Mouse (Mus musculus) intestine, postnatal 0 days (tissue): ENCODE results near the gene Scube2. TPM values are rescaled to one million over a fixed set of nuclear protein-coding genes. Genes with fewer than 3 reads are reported as not detected.

ENCODE experiments used
- ATAC-seq: fragments of 200-750 bp; cut with Nextera tagmentation; 2 replicates; pipeline ENCODE4 v1.8.0; 2017; ENCODE audit warnings: mild to moderate bottlenecking, moderate TSS enrichment, moderate library complexity
- H3K27ac ChIP-seq: fragments of 300-500 bp; sonication (generic); 2 replicates; pipeline ENCODE4 v1.5.1; 2014; ENCODE audit warnings: mild to moderate bottlenecking, low read depth, low read length, moderate library complexity
- H3K27me3 ChIP-seq: fragments of 300-500 bp; sonication (generic); replicated peaks from 2 replicates; pipeline ENCODE4 v1.6.1; 2014; ENCODE audit warnings: low read length, mixed read lengths; ENCODE audit not compliant: control insufficient read depth, insufficient read depth
- H3K36me3 ChIP-seq: fragments of 300-500 bp; sonication (generic); 2 replicates; pipeline ENCODE4 v1.6.1; 2014; ENCODE audit warnings: mild to moderate bottlenecking, moderate library complexity; ENCODE audit not compliant: control insufficient read depth, insufficient read depth
- H3K4me1 ChIP-seq: fragments of 300-500 bp; sonication (generic); replicated peaks from 2 replicates; pipeline ENCODE4 v1.6.1; 2014; ENCODE audit warnings: antibody characterized with exemption, low read length, mixed read lengths; ENCODE audit not compliant: control insufficient read depth, insufficient read depth
- H3K4me2 ChIP-seq: fragments of 300-500 bp; sonication (generic); replicated peaks from 2 replicates; pipeline ENCODE4 v1.6.1; 2014; ENCODE audit warnings: low read depth, mild to moderate bottlenecking, moderate library complexity
- H3K4me3 ChIP-seq: fragments of 300-500 bp; sonication (generic); 2 replicates; pipeline ENCODE4 v1.5.1; 2014; ENCODE audit warnings: low read depth, low read length
- H3K9ac ChIP-seq: fragments of 300-500 bp; sonication (generic); 2 replicates; pipeline ENCODE4 v1.6.1; 2014; ENCODE audit warnings: mild to moderate bottlenecking, low read depth, low read length
- H3K9me3 ChIP-seq: fragments of 300-500 bp; sonication (generic); 2 replicates; pipeline ENCODE4 v1.6.1; 2016; ENCODE audit warnings: mixed run types; ENCODE audit not compliant: control insufficient read depth
- CTCF ChIP-seq: sonication (generic); IDR thresholded peaks from 2 replicates; pipeline ENCODE4 v1.5.1; 2016; ENCODE audit warnings: low read depth, mild to moderate bottlenecking, control low read depth, antibody characterized with exemption, moderate library complexity
- WGBS: fragments of 180-500 bp; shearing (Covaris S2); extraction: QIAGEN DNeasy Blood & Tissue Kit; methylation state at CpG from one replicate; pipeline ENCODE4 v1.1.7; 2014; 5-methylcytosine and 5-hydroxymethylcytosine counted together
- polyA plus RNA-seq: library from polyadenylated mRNA; unstranded; fragments of >200 nt; fragmentation: Nextera tagmentation; extraction: Ambion mirVana; gene quantifications from 2 replicates; pipeline ENCODE4 v1.2.1, GENCODE M21; 2015

Gene Scube2
- polyA plus RNA-seq, 1 experiment from 2014 or later, result 2.6 TPM

DNA sequence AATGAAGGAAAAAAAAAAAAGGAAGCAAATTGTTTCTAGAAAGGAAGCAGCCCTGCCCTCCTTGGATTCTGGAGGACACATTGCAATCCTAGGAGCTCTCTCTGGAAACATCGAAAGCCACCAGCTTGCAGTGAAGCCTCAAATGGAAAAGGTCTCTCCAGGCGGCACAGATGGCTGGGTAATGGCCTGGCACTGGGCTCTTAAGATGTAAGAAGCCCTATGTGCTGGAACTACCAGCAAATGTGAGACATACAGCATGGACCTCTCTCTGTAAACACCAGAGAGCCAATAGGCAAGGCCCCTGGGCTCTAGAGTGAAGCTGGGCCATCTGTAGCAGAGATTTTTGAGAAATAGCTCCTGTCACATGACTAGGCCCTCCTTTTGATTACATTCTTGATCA is 24.8 kb upstream of the Scube2 start:
- Histone ChIP-seq H3K4me3 (no peak overlapping the region), H3K4me2 (no peak overlapping the region), H3K9ac (no peak overlapping the region), H3K27me3 (no peaks in the 10 kb centered on the region), H3K36me3 (peaks cover 16% of the 10 kb centered on the region), H3K9me3 (no peaks in the 10 kb centered on the region), H3K27ac (no peak overlapping the region), H3K4me1 (no peaks in the 10 kb centered on the region)
- no peak for ATAC-seq
- 89% methylated on average over 2 of the region's 2 CpGs for WGBS
- no peak for TF ChIP-seq CTCF

- Histone ChIP-seq H3K9me3 (no peaks in the 10 kb centered on the region), H3K4me3 (no peak overlapping the region), H3K9ac (no peak overlapping the region), H3K36me3 (peaks cover 11% of the 10 kb centered on the region; the same call in 1 of the 2 replicates), H3K4me2 (no peak overlapping the region), H3K27ac (no peak overlapping the region), H3K27me3 (no peaks in the 10 kb centered on the region), H3K4me1 (no peaks in the 10 kb centered on the region)
- ATAC-seq, result no peak
- peak; percentile 23; the same call in 1 of the 2 replicates for TF ChIP-seq CTCF
- WGBS, result 77% methylated on average over 5 of the region's 5 CpGs
These were observed 23.8 kb upstream of the Scube2 start for GRCm38 (mm10) chr7:109889300-109889699.

- WGBS, result 76% methylated on average over 1 of the region's 1 CpGs
These were observed 20.8 kb upstream of the Scube2 start for GRCm38 (mm10) chr7:109886249-109886648.

GRCm38 (mm10) chr7:109882574-109882973 is 17.1 kb upstream of the Scube2 start:
- 75% methylated on average over 2 of the region's 2 CpGs for WGBS
- Histone ChIP-seq H3K27ac (no peak overlapping the region), H3K4me2 (no peak overlapping the region), H3K9ac (no peak overlapping the region), H3K36me3 (no peaks in the 10 kb centered on the region), H3K27me3 (no peaks in the 10 kb centered on the region), H3K4me1 (no peaks in the 10 kb centered on the region), H3K4me3 (no peak overlapping the region), H3K9me3 (no peaks in the 10 kb centered on the region)
- no peak for TF ChIP-seq CTCF
- no peak for ATAC-seq

More at GRCm38 (mm10) chr7:109886249-109886648, 20.8 kb upstream of the Scube2 start:
- Histone ChIP-seq H3K9me3 (no peaks in the 10 kb centered on the region), H3K4me2 (no peak overlapping the region), H3K27me3 (no peaks in the 10 kb centered on the region), H3K27ac (no peak overlapping the region), H3K9ac (no peak overlapping the region), H3K4me3 (no peak overlapping the region), H3K36me3 (peaks cover 4% of the 10 kb centered on the region; the same call in 1 of the 2 replicates), H3K4me1 (no peaks in the 10 kb centered on the region)
- TF ChIP-seq CTCF, result no peak; the same call in 1 of the 2 replicates
- no peak for ATAC-seq

- H3K4me3 ChIP-seq, result no peak overlapping the region
- no peak for ATAC-seq
- H3K9me3 ChIP-seq, result no peaks in the 10 kb centered on the region
- H3K27ac ChIP-seq, result no peak overlapping the region
- 50% methylated on average over 2 of the region's 2 CpGs for WGBS
- H3K36me3 ChIP-seq, result no peaks in the 10 kb centered on the region
- TF ChIP-seq CTCF, result no peak
- H3K4me1 ChIP-seq, result no peaks in the 10 kb centered on the region
- no peak overlapping the region for H3K9ac ChIP-seq
- H3K27me3 ChIP-seq, result no peaks in the 10 kb centered on the region
- H3K4me2 ChIP-seq, result no peak overlapping the region
These were observed 16.2 kb upstream of the Scube2 start for GRCm38 (mm10) chr7:109881561-109882099.

- Histone ChIP-seq H3K27ac (no peak overlapping the region), H3K4me1 (no peaks in the 10 kb centered on the region), H3K9ac (no peak overlapping the region), H3K36me3 (no peaks in the 10 kb centered on the region), H3K4me2 (0 out of 2 replicates have a peak overlapping the region, but pooled peaks have one; percentile 21), H3K27me3 (no peaks in the 10 kb centered on the region), H3K4me3 (no peak overlapping the region), H3K9me3 (no peaks in the 10 kb centered on the region)
- 37% methylated on average over 12 of the region's 12 CpGs for WGBS
- no peak for TF ChIP-seq CTCF
- ATAC-seq, result no peak
These were observed 13.7 kb upstream of the Scube2 start for GRCm38 (mm10) chr7:109879158-109879557.
